Mouse (Mus musculus) heart, adult 18-20 months (tissue): ENCODE measurements at regions not wholly inside any gene's neighbourhood (a gene's known extent, or its start where the extent isn't known, plus 50 kb on each side); places are given as distances from the start of the nearest gene placed in this dataset.

ENCODE experiments used
- DNase-seq, 2 experiments: peaks; one replicate each; pipeline ENCODE4 v3.0.0; 2021 to 2022; ENCODE audit warnings: mixed read lengths in 1 of 2

GRCm38 (mm10) chr7:75063816-75064215, 245.2 kb downstream of the Sv2b start:
- no peak for DNase-seq

GRCm38 (mm10) chr7:75050231-75050630, 258.8 kb downstream of the Sv2b start:
- DNase-seq = no peak

GRCm38 (mm10) chr7:75049751-75050150, 259.3 kb downstream of the Sv2b start:
- peak; percentile 10 to 17 for DNase-seq

- DNase-seq = no peak
Measured at GRCm38 (mm10) chr7:75048822-75049221, 260.2 kb downstream of the Sv2b start.

GRCm38 (mm10) chr7:75047827-75048226, 261.2 kb downstream of the Sv2b start:
- no peak for DNase-seq

- DNase-seq = no peak
Measured at GRCm38 (mm10) chr7:75040871-75041270, 268.2 kb downstream of the Sv2b start.

GRCm38 (mm10) chr7:75026191-75026590, 282.9 kb downstream of the Sv2b start:
- DNase-seq = no peak

GRCm38 (mm10) chr7:75021966-75022365, 287.1 kb downstream of the Sv2b start:
- DNase-seq = no peak

- peak in 1 of 2 experiments; percentile 2 for DNase-seq
Measured at GRCm38 (mm10) chr7:75018640-75019039, 290.4 kb downstream of the Sv2b start.

GRCm38 (mm10) chr7:75008481-75008880, 300.6 kb downstream of the Sv2b start:
- DNase-seq = peak in 1 of 2 experiments; percentile 15

- no peak for DNase-seq
Measured at GRCm38 (mm10) chr7:74990198-74990597, 318.9 kb downstream of the Sv2b start.

- no peak for DNase-seq
Measured at GRCm38 (mm10) chr7:74979479-74979878, 329.6 kb downstream of the Sv2b start.

GRCm38 (mm10) chr7:74975986-74976385, 333.1 kb downstream of the Sv2b start:
- no peak for DNase-seq

- DNase-seq = no peak
Measured at GRCm38 (mm10) chr7:74974448-74974847, 334.6 kb downstream of the Sv2b start.

GRCm38 (mm10) chr7:74944421-74945098, 364.5 kb downstream of the Sv2b start:
- DNase-seq = no peak

GRCm38 (mm10) chr7:74942917-74943316, 366.1 kb downstream of the Sv2b start:
- peak in 1 of 2 experiments; percentile 22 for DNase-seq

- no peak for DNase-seq
Measured at GRCm38 (mm10) chr7:74942146-74942545, 366.9 kb downstream of the Sv2b start.

- no peak for DNase-seq
Measured at GRCm38 (mm10) chr7:74929142-74929829, 374.7 kb upstream of the Slco3a1 start.

- no peak for DNase-seq
Measured at GRCm38 (mm10) chr7:74928226-74928927, 373.8 kb upstream of the Slco3a1 start.

GRCm38 (mm10) chr7:74926729-74927128, 372.1 kb upstream of the Slco3a1 start:
- no peak for DNase-seq

GRCm38 (mm10) chr7:74924156-74924555, 369.6 kb upstream of the Slco3a1 start:
- no peak for DNase-seq

- DNase-seq = no peak
Measured at GRCm38 (mm10) chr7:74908311-74908962, 353.9 kb upstream of the Slco3a1 start.

- DNase-seq = no peak
Measured at GRCm38 (mm10) chr7:74907391-74907790, 352.8 kb upstream of the Slco3a1 start.
